Mouse (Mus musculus) thymus, adult 2 months (tissue): ENCODE measurements around the gene Dapk2.

Source experiments
- CTCF ChIP-seq: fragments of 200-500 bp; IDR thresholded peaks from 2 replicates; pipeline ENCODE4 v1.5.1; 2012; ENCODE audit warnings: mild to moderate bottlenecking, control low read depth, low read length, moderate library complexity, borderline replicate concordance; ENCODE audit not compliant: control insufficient read depth, poor library complexity, insufficient read depth; ENCODE audit errors: extremely low read depth
- POLR2A ChIP-seq: fragments of 200-500 bp; IDR thresholded peaks from 2 replicates; pipeline ENCODE4 v1.6.1; 2012; ENCODE audit warnings: mild to moderate bottlenecking, low read length, control low read depth, moderate library complexity; ENCODE audit not compliant: control insufficient read depth, poor library complexity, insufficient read depth; ENCODE audit errors: extremely low read depth

DNA sequence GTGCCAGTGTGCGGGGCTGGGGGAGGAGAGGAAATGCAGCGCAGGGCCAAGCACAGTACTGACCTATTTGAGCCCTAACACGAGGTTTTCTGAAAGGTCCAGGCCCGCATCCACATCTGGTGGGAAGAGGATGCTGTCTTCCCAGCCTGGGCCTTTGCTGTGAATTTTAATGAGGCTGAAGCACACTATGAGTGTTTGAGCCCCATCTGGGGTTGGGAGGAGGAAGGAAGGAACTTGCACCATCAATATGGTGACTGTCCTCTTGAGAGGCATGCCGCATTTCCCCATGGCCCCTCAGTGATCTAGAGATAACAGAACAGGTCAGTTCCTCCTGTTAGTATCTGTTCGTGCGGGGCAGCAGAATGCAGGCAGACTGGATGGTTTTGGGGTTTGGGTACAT is 44.4 kb downstream of the Dapk2 start:
- no peak for TF ChIP-seq CTCF
- no peak for TF ChIP-seq POLR2A
